In the genomic region with DNA sequence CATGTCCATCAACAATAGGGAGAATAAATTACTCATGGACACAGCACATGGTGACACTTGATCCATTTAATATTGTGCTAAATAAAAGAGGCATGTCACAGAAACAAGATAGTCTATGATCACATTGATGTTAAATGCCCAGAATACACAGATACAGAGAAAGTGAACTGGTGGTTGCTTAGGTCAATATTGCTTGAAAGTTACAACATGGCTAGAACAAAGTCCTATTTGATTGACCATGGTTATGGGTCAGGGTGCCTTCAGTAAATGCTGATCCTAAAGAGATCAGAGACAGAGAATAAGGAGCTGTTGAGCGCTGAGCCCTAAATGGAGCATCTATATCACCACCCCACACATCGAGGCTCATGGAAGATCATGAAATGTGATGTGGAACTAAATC, we compare ENCODE assay signal across 17 mouse cellular contexts. TPM values are rescaled to one million over a fixed set of nuclear protein-coding genes. Genes with fewer than 3 reads are reported as not detected.
DNase-seq lines count a peak whose midpoint lies in the region; ATAC-seq and TF ChIP-seq lines count a peak whose summit lies in the region.
"Not testable (repeated sequence)": the region's sequence is repeated elsewhere in the genome, so short reads cannot be mapped to it uniquely, and the experiment has no call there.
"Had no signal": no experiment of that assay in that cellular context is flagged by ENCODE, and none has a peak within 500 bp of the region (broad histone marks: within the 10 kb centered on the region; RNA-seq: fewer than 3 reads in every experiment).

No protein-coding gene starts in this region.

- H3K79me2 ChIP-seq in liver, adult 2 months (ENCODE audit: control insufficient read depth, insufficient read depth, low read length) = not testable (repeated sequence)

- H3K4me2 ChIP-seq in liver, embryonic 15.5 days; liver, embryonic 16.5 days (ENCODE audit: low read depth, low read length); liver, postnatal 0 days (ENCODE audit: low read depth, low read length): not testable (repeated sequence)

- H3K9ac ChIP-seq in liver, adult 2 months (ENCODE audit: low read depth, low read length); liver, embryonic 15.5 days; liver, embryonic 16.5 days (ENCODE audit: low read depth, low read length); liver, postnatal 0 days (replicated peaks): not testable (repeated sequence)

- TF ChIP-seq POLR2A in liver, adult 2 months (IDR thresholded peaks at IDR 0.05; ENCODE audit: extremely low read depth, insufficient read depth, low read length) = not testable (repeated sequence)

- H3K9me3 ChIP-seq in heart, embryonic 10.5 days; liver, embryonic 15.5 days (replicated peaks); liver, embryonic 16.5 days (replicated peaks; ENCODE audit: control insufficient read depth, low read length); liver, postnatal 0 days (ENCODE audit: low read length): not testable (repeated sequence)

- not testable (repeated sequence) for H3K36me3 ChIP-seq in heart, embryonic 10.5 days; liver, adult 2 months (ENCODE audit: control insufficient read depth, insufficient read depth, low read length); liver, embryonic 15.5 days (replicated peaks); liver, embryonic 16.5 days (ENCODE audit: control insufficient read depth, insufficient read depth); liver, postnatal 0 days (replicated peaks; ENCODE audit: insufficient read depth, low read length)

- not testable (repeated sequence) for H3K4me1 ChIP-seq in heart, embryonic 10.5 days; liver, adult 2 months (ENCODE audit: control insufficient read depth, insufficient read depth, low read length); liver, embryonic 15.5 days (replicated peaks); liver, embryonic 16.5 days (ENCODE audit: control insufficient read depth, low read depth, low read length); liver, postnatal 0 days (ENCODE audit: insufficient read depth)

- peak; percentile 31; the same call in 1 of the 2 replicates for ATAC-seq in liver, embryonic 15.5 days (ENCODE audit: insufficient read depth)
- ATAC-seq in liver, embryonic 16.5 days (ENCODE audit: low read depth) = peak; percentile 64
- peak; percentile 82 for ATAC-seq in liver, postnatal 0 days

- not testable (repeated sequence) for H3K4me3 ChIP-seq in heart, embryonic 10.5 days; liver, adult 2 months (ENCODE audit: insufficient read depth, low read depth, low read length); liver, embryonic 15.5 days (replicated peaks); liver, embryonic 16.5 days (ENCODE audit: low read depth, low read length); liver, postnatal 0 days (ENCODE audit: low read depth, low read length)

- 68% methylated on average over 2 of the region's 2 CpGs for WGBS in heart, embryonic 10.5 days
- WGBS in liver, adult 2 months = 39% methylated on average over 2 of the region's 2 CpGs
- WGBS in liver, embryonic 15.5 days (ENCODE audit: insufficient replicate concordance) = 60% methylated on average over 2 of the region's 2 CpGs
- WGBS in liver, embryonic 16.5 days (ENCODE audit: insufficient replicate concordance) = 54% methylated on average over 2 of the region's 2 CpGs
- WGBS in liver, postnatal 0 days (ENCODE audit: insufficient replicate concordance) = 54% methylated on average over 2 of the region's 2 CpGs

- not testable (repeated sequence) for TF ChIP-seq CTCF in liver, adult 2 months (IDR thresholded peaks at IDR 0.05; ENCODE audit: low read depth, low read length); liver, postnatal 0 days (IDR thresholded peaks at IDR 0.05; ENCODE audit: low read depth)

- peak; percentile 43 for DNase-seq in heart, embryonic 10.5 days (ENCODE audit: low spot score)
- peak; percentile 26 for DNase-seq in liver, adult 2 months (ENCODE audit: extremely low read depth, low read depth, low spot score)
- DNase-seq in liver, postnatal 0 days = not testable (repeated sequence)

- not testable (repeated sequence) for H3K27ac ChIP-seq in heart, embryonic 10.5 days; liver, adult 2 months (replicated peaks; ENCODE audit: insufficient read depth, low read depth, low read length); liver, embryonic 15.5 days (replicated peaks); liver, embryonic 16.5 days (ENCODE audit: low read length); liver, postnatal 0 days (ENCODE audit: low read depth)

- not testable (repeated sequence) for TF ChIP-seq EP300 in liver, postnatal 0 days (IDR thresholded peaks at IDR 0.05; ENCODE audit: low read depth)

- not testable (repeated sequence) for H3K27me3 ChIP-seq in heart, embryonic 10.5 days (ENCODE audit: insufficient read depth, poor library complexity, severe bottlenecking); liver, adult 2 months (ENCODE audit: control insufficient read depth, insufficient read depth, low read length); liver, embryonic 15.5 days; liver, embryonic 16.5 days (ENCODE audit: control insufficient read depth, insufficient read depth, low read depth, low read length); liver, postnatal 0 days (ENCODE audit: insufficient read depth, low read length)

RNA-seq across cellular contexts. Expression of a gene that starts 12.6 kb away (rescaled TPM):
- polyA plus RNA-seq in heart, embryonic 10.5 days (2016; fragmentation: Nextera tagmentation; extraction: Ambion mirVana) = not detected in 2 replicates
- 7.7 and 1,953 TPM in 2 replicates for total RNA-seq in liver, adult 2 months (2014; rRNA removed)
- 114 and 560 TPM in 2 replicates for polyA plus RNA-seq in liver, adult 2 months (2012; rRNA removed)
- polyA plus RNA-seq in liver, embryonic 15.5 days (2015; fragmentation: Nextera tagmentation; extraction: Ambion mirVana) = 0.21 and 0.36 TPM in 2 replicates
- 0.26 and 0.34 TPM in 2 replicates for polyA plus RNA-seq in liver, embryonic 16.5 days (2015; fragmentation: Nextera tagmentation; extraction: Ambion mirVana)
- polyA plus RNA-seq in liver, postnatal 0 days (2015; fragmentation: Nextera tagmentation; extraction: Ambion mirVana) = 188 and 236 TPM in 2 replicates
- total RNA-seq: adrenal gland, postnatal 25 days; adrenal gland, postnatal 36 days; CH12.LX; ES-E14; MEL had no signal
- polyA plus RNA-seq: activated CD4-positive, CD25-positive, alpha-beta regulatory T cell, adult 4 months; adrenal gland, adult 2 months; brain, embryonic 14.5 days; C2C12; CD4-positive, CD25-positive, alpha-beta regulatory T cell, adult 4 months; G1E; Patski had no signal

Comparison
In these comparisons a context has a peak if more than half of its experiments do, and no peak if none do; other contexts are left out.
1. RNA of a gene that starts 12.6 kb away (polyA plus RNA-seq): 188 to 236 TPM in liver, postnatal 0 days and 114 to 560 TPM in liver, adult 2 months; 0.26 to 0.34 TPM in liver, embryonic 16.5 days, 0.21 to 0.36 TPM in liver, embryonic 15.5 days and not detected in heart, embryonic 10.5 days; every median in the first group is over 10 times any median in the second.
2. ATAC-seq: peak in every context shown above with its lines; median percentile 82 in liver, postnatal 0 days; 64 in liver, embryonic 16.5 days; 31 in liver, embryonic 15.5 days.